Mouse (Mus musculus) megakaryocyte, embryonic 14.5 days (primary cell): Measurements from ENCODE around the gene Gstt2.

ENCODE experiments used
- FLI1 ChIP-seq: IDR thresholded peaks from 2 replicates; pipeline ENCODE4 v1.6.1; 2012; ENCODE audit warnings: low read length, inconsistent platforms, mixed read lengths
- GATA1 ChIP-seq: IDR thresholded peaks from 3 replicates; pipeline ENCODE4 v1.6.1; 2012; ENCODE audit warnings: mixed read lengths, low read length, inconsistent platforms, borderline replicate concordance

- TF ChIP-seq GATA1 = no peak
- 0 out of 2 replicates have a peak, but pooled peaks have one; percentile 7 for TF ChIP-seq FLI1
These were observed at the start of gene Gstt2 for GRCm38 (mm10) chr10:75837248-75837759.
